Mouse (Mus musculus): ENCODE measurements at regions not wholly inside any gene's neighbourhood (a gene's known extent, or its start where the extent isn't known, plus 50 kb on each side); places are given as distances from the start of the nearest gene placed in this dataset.
A peak's percentile ranks its signal among the peaks of the same experiment; 100 is the strongest.

GRCm38 (mm10) chr14:109708733-109709132, 794.8 kb upstream of the Slitrk1 start:
- DNase-seq (ENCODE audit: low spot score), result peak; percentile 7

GRCm38 (mm10) chr14:109700296-109700695, 786.3 kb upstream of the Slitrk1 start:
- no peak for DNase-seq (ENCODE audit: low spot score)

- DNase-seq (ENCODE audit: low spot score), result no peak
Measured at GRCm38 (mm10) chr14:109668566-109669116, 754.7 kb upstream of the Slitrk1 start.

- no peak for DNase-seq (ENCODE audit: low spot score)
Measured at GRCm38 (mm10) chr14:109668076-109668475, 754.1 kb upstream of the Slitrk1 start.

- DNase-seq (ENCODE audit: low spot score), result no peak
Measured at GRCm38 (mm10) chr14:109663503-109664039, 749.6 kb upstream of the Slitrk1 start.

- DNase-seq (ENCODE audit: low spot score), result no peak
Measured at GRCm38 (mm10) chr14:109660351-109660750, 746.4 kb upstream of the Slitrk1 start.

- DNase-seq (ENCODE audit: low spot score), result no peak
Measured at GRCm38 (mm10) chr14:109648536-109648935, 734.6 kb upstream of the Slitrk1 start.
